Mouse (Mus musculus): ENCODE data around the gene Ddx1. TPM values are rescaled to one million over a fixed set of nuclear protein-coding genes. Genes with fewer than 3 reads are reported as not detected.

Gene Ddx1
- total RNA-seq, 1 experiment: 73.3 TPM

- Histone ChIP-seq H3K36me3 (ENCODE audit: control insufficient read depth, insufficient read depth, low read length, poor library complexity, severe bottlenecking) (no peaks in the 10 kb centered on the region), H3K4me3 (ENCODE audit: insufficient read depth in 1 of 2, low read depth in 1 of 2, low read length in 2 of 2, poor library complexity in 1 of 2, severe bottlenecking in 1 of 2) (no peak overlapping the region), H3K4me1 (ENCODE audit: control insufficient read depth in 2 of 2, insufficient read depth in 2 of 2, low read length in 2 of 2, poor library complexity in 1 of 2) (no peaks in the 10 kb centered on the region), H3K9me3 (ENCODE audit: control insufficient read depth, insufficient read depth, low read depth, low read length) (no peaks in the 10 kb centered on the region), H3K9ac (ENCODE audit: insufficient read depth, low read depth, low read length, poor library complexity, severe bottlenecking) (no peak overlapping the region), H3K27ac (ENCODE audit: insufficient read depth, low read depth, low read length, poor library complexity, severe bottlenecking) (no peak overlapping the region)
- in situ Hi-C loops (cut with MboI; ENCODE audit: low sequenced_read_pairs in 2 of 2, unreplicated experiment in 2 of 2): loop anchor here in 1 of 2 experiments (25.0 kb wide), 1 partner anchor 787 kb away; no protein-coding TSS in a partner anchor
- no peak for DNase-seq (ENCODE audit: low read depth, low spot score)
- TF ChIP-seq CHD2 (IDR thresholded peaks at IDR 0.05; ENCODE audit: low read depth, low read length): no peak
- TF ChIP-seq ZNF384 (IDR thresholded peaks at IDR 0.05; ENCODE audit: low read depth, low read length): no peak
- TF ChIP-seq MAFK (IDR thresholded peaks at IDR 0.05; ENCODE audit: insufficient read depth, low read depth, low read length): no peak
- TF ChIP-seq HCFC1 (IDR thresholded peaks at IDR 0.05; ENCODE audit: borderline replicate concordance, insufficient read depth, low read length): no peak
- no peak for TF ChIP-seq ZC3H11A (IDR thresholded peaks at IDR 0.05; ENCODE audit: borderline replicate concordance, low read depth, low read length)
Measured at GRCm38 (mm10) chr12:13199338-13200301, 49.4 kb downstream of the Ddx1 start.

GRCm38 (mm10) chr12:13198157-13198556 is 50.9 kb downstream of the Ddx1 start:
- in situ Hi-C loops (cut with MboI; ENCODE audit: low sequenced_read_pairs in 2 of 2, unreplicated experiment in 2 of 2): no loop called here
- TF ChIP-seq HCFC1 (IDR thresholded peaks at IDR 0.05; ENCODE audit: borderline replicate concordance, insufficient read depth, low read length): no peak
- no peak for TF ChIP-seq ZC3H11A (IDR thresholded peaks at IDR 0.05; ENCODE audit: borderline replicate concordance, low read depth, low read length)
- TF ChIP-seq CHD2 (IDR thresholded peaks at IDR 0.05; ENCODE audit: low read depth, low read length): no peak
- no peak for TF ChIP-seq ZNF384 (IDR thresholded peaks at IDR 0.05; ENCODE audit: low read depth, low read length)
- no peak for TF ChIP-seq MAFK (IDR thresholded peaks at IDR 0.05; ENCODE audit: insufficient read depth, low read depth, low read length)
- no peak for DNase-seq (ENCODE audit: low read depth, low spot score)
- H3K4me1 ChIP-seq (ENCODE audit: control insufficient read depth in 2 of 2, insufficient read depth in 2 of 2, low read length in 2 of 2, poor library complexity in 1 of 2): no peaks in the 10 kb centered on the region
- no peak overlapping the region for H3K27ac ChIP-seq (ENCODE audit: insufficient read depth, low read depth, low read length, poor library complexity, severe bottlenecking)
- no peaks in the 10 kb centered on the region for H3K36me3 ChIP-seq (ENCODE audit: control insufficient read depth, insufficient read depth, low read length, poor library complexity, severe bottlenecking)
- H3K9me3 ChIP-seq (ENCODE audit: control insufficient read depth, insufficient read depth, low read depth, low read length): no peaks in the 10 kb centered on the region
- H3K9ac ChIP-seq (ENCODE audit: insufficient read depth, low read depth, low read length, poor library complexity, severe bottlenecking): no peak overlapping the region
- H3K4me3 ChIP-seq (ENCODE audit: insufficient read depth in 1 of 2, low read depth in 1 of 2, low read length in 2 of 2, poor library complexity in 1 of 2, severe bottlenecking in 1 of 2): no peak overlapping the region

- in situ Hi-C loops (cut with MboI; ENCODE audit: low sequenced_read_pairs in 2 of 2, unreplicated experiment in 2 of 2): no loop called here
- Histone ChIP-seq H3K9ac (ENCODE audit: insufficient read depth, low read depth, low read length, poor library complexity, severe bottlenecking) (no peak overlapping the region), H3K4me3 (ENCODE audit: insufficient read depth in 1 of 2, low read depth in 1 of 2, low read length in 2 of 2, poor library complexity in 1 of 2, severe bottlenecking in 1 of 2) (no peak overlapping the region), H3K4me1 (ENCODE audit: control insufficient read depth in 2 of 2, insufficient read depth in 2 of 2, low read length in 2 of 2, poor library complexity in 1 of 2) (no peaks in the 10 kb centered on the region), H3K9me3 (ENCODE audit: control insufficient read depth, insufficient read depth, low read depth, low read length) (no peaks in the 10 kb centered on the region), H3K36me3 (ENCODE audit: control insufficient read depth, insufficient read depth, low read length, poor library complexity, severe bottlenecking) (no peaks in the 10 kb centered on the region), H3K27ac (ENCODE audit: insufficient read depth, low read depth, low read length, poor library complexity, severe bottlenecking) (no peak overlapping the region)
- TF ChIP-seq MAFK (IDR thresholded peaks at IDR 0.05; ENCODE audit: insufficient read depth, low read depth, low read length) (no peak), ZC3H11A (IDR thresholded peaks at IDR 0.05; ENCODE audit: borderline replicate concordance, low read depth, low read length) (no peak), ZNF384 (IDR thresholded peaks at IDR 0.05; ENCODE audit: low read depth, low read length) (no peak), HCFC1 (IDR thresholded peaks at IDR 0.05; ENCODE audit: borderline replicate concordance, insufficient read depth, low read length) (no peak), CHD2 (IDR thresholded peaks at IDR 0.05; ENCODE audit: low read depth, low read length) (no peak)
- no peak for DNase-seq (ENCODE audit: low read depth, low spot score)
Measured at GRCm38 (mm10) chr12:13196146-13196545, 52.9 kb downstream of the Ddx1 start.

GRCm38 (mm10) chr12:13195506-13195905 is 53.5 kb downstream of the Ddx1 start:
- Histone ChIP-seq H3K4me3 (ENCODE audit: insufficient read depth in 1 of 2, low read depth in 1 of 2, low read length in 2 of 2, poor library complexity in 1 of 2, severe bottlenecking in 1 of 2) (no peak overlapping the region), H3K9ac (ENCODE audit: insufficient read depth, low read depth, low read length, poor library complexity, severe bottlenecking) (no peak overlapping the region), H3K27ac (ENCODE audit: insufficient read depth, low read depth, low read length, poor library complexity, severe bottlenecking) (no peak overlapping the region), H3K4me1 (ENCODE audit: control insufficient read depth in 2 of 2, insufficient read depth in 2 of 2, low read length in 2 of 2, poor library complexity in 1 of 2) (no peaks in the 10 kb centered on the region), H3K36me3 (ENCODE audit: control insufficient read depth, insufficient read depth, low read length, poor library complexity, severe bottlenecking) (no peaks in the 10 kb centered on the region), H3K9me3 (ENCODE audit: control insufficient read depth, insufficient read depth, low read depth, low read length) (no peaks in the 10 kb centered on the region)
- TF ChIP-seq ZNF384 (IDR thresholded peaks at IDR 0.05; ENCODE audit: low read depth, low read length) (no peak), ZC3H11A (IDR thresholded peaks at IDR 0.05; ENCODE audit: borderline replicate concordance, low read depth, low read length) (no peak), HCFC1 (IDR thresholded peaks at IDR 0.05; ENCODE audit: borderline replicate concordance, insufficient read depth, low read length) (no peak), CHD2 (IDR thresholded peaks at IDR 0.05; ENCODE audit: low read depth, low read length) (no peak), MAFK (IDR thresholded peaks at IDR 0.05; ENCODE audit: insufficient read depth, low read depth, low read length) (no peak)
- DNase-seq (ENCODE audit: low read depth, low spot score): no peak
- in situ Hi-C loops (cut with MboI; ENCODE audit: low sequenced_read_pairs in 2 of 2, unreplicated experiment in 2 of 2): no loop called here

Measured in ES-E14 (cell line).